Mouse (Mus musculus): Measurements from ENCODE around the gene Map2k2. TPM values are rescaled to one million over a fixed set of nuclear protein-coding genes. Genes with fewer than 3 reads are reported as not detected.
A peak's percentile ranks its signal among the peaks of the same experiment; 100 is the strongest.
"Not testable (repeated sequence)": the region's sequence is repeated elsewhere in the genome, so short reads cannot be mapped to it uniquely, and the experiment has no call there.

Gene Map2k2
- polyA plus RNA-seq, 1 experiment from 2014 or later, result 241 TPM

- 96% methylated on average over 13 of the region's 13 CpGs for WGBS
These were observed 75.2 kb downstream of the Map2k2 start for GRCm38 (mm10) chr10:81180946-81181345.

GRCm38 (mm10) chr10:81181860-81182259, 76.1 kb downstream of the Map2k2 start:
- H3K4me1 ChIP-seq, result peaks cover 51% of the 10 kb centered on the region
- peaks cover 77% of the 10 kb centered on the region for H3K36me3 ChIP-seq
- not testable (repeated sequence) for H3K4me2 ChIP-seq; ATAC-seq (ENCODE audit: low FRiP score); H3K27ac ChIP-seq (replicated peaks); H3K27me3 ChIP-seq (replicated peaks); H3K9me3 ChIP-seq (replicated peaks); H3K4me3 ChIP-seq (replicated peaks); H3K9ac ChIP-seq (replicated peaks)
- WGBS, result 85% methylated on average over 12 of the region's 12 CpGs

More at GRCm38 (mm10) chr10:81180946-81181345, 75.2 kb downstream of the Map2k2 start:
- no peak for ATAC-seq (ENCODE audit: low FRiP score)
- no peak overlapping the region for H3K4me2 ChIP-seq
- no peak overlapping the region for H3K4me3 ChIP-seq (replicated peaks)
- no peaks in the 10 kb centered on the region for H3K9me3 ChIP-seq (replicated peaks)
- no peak overlapping the region for H3K9ac ChIP-seq (replicated peaks)
- peaks cover 71% of the 10 kb centered on the region for H3K36me3 ChIP-seq
- 0 out of 2 replicates have a peak overlapping the region, but pooled peaks have one; percentile 28 for H3K27ac ChIP-seq (replicated peaks)
- peaks cover 54% of the 10 kb centered on the region for H3K4me1 ChIP-seq
- no peaks in the 10 kb centered on the region for H3K27me3 ChIP-seq (replicated peaks)

DNA sequence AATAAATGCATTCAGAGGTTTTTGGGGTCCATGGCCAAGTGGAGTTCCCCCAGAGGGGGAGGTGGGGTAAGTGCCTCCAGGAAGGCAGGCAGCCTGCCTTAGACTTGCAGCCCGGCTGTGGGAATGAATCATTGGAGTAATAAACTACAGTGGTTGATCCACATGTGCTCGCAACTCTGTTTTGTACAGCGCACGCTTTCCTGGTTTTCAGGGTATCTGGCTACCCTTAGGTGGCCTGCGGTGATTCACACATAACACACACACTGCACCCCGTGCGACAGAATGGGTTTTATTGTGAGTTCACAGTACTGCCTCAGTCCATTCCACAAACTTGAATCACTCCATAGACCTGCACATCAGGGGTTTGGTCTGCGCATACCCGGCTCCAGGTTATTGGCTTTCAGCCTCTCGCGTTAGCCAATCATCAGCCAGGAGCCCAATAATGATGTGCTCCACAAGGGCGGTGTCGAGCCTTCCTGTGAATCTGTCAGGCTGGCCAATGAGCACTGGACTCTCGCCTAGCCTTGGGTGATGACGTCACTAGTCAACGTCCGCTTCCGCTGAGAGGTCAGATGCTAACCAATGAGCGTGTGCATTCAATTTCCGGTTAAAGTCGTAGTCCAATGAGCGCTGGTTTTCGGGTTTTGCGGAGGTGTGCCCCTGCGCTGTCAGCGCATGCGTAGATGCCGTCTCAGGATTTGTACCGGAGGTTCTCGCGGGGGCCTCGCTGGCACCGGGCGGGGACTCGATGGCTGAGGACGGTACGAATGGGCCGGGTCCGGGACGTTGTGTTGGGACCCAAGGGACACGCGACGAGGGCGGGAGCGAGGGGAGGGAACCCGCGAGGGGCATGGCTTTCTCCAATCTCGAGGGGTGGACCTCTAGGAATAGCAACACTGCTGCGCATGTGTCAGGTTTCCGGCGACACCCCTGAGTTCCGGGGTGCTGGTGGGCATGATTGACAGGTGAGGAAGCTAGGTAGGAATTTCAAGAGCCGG, 76.9 kb downstream of the Map2k2 start, which contains the start of gene Dapk3:
TSS of gene Dapk3 (plus strand) at position 670 of the 998 bp plus-strand sequence.
- Histone ChIP-seq H3K4me1 (peaks cover 44% of the 10 kb centered on the region), H3K4me3 (replicated peaks) (peak within 1 kb of the TSS; percentile 74), H3K9me3 (replicated peaks) (no peaks in the 10 kb centered on the region), H3K27ac (replicated peaks) (peak within 1 kb of the TSS; percentile 91), H3K27me3 (replicated peaks) (no peaks in the 10 kb centered on the region), H3K36me3 (peaks cover 83% of the 10 kb centered on the region), H3K4me2 (peak within 1 kb of the TSS; percentile 64), H3K9ac (replicated peaks) (peak within 1 kb of the TSS; percentile 63)
- ATAC-seq (ENCODE audit: low FRiP score), result peak; percentile 95
- 4% methylated on average over 53 of the region's 53 CpGs for WGBS

Small RNA genes lying within 50 kb of the gene (microRNA-seq; reads per million reads assigned to microRNA genes)
- gene Mir5615-1, result not detected
- gene Mir5615-2, result not detected

Other genes with a start within 250 kb of the Map2k2 start
- gene Tmprss9, start 234.1 kb upstream of the Map2k2 start, polyA plus RNA-seq (2015; fragmentation: Nextera tagmentation; extraction: Ambion mirVana), result 0.09 and 0.35 TPM in 2 replicates
- 333 and 359 TPM in 2 replicates for gene Timm13, start 204.9 kb upstream of the Map2k2 start, polyA plus RNA-seq (2015; fragmentation: Nextera tagmentation; extraction: Ambion mirVana)
- gene Lmnb2, start 187.7 kb upstream of the Map2k2 start, polyA plus RNA-seq (2015; fragmentation: Nextera tagmentation; extraction: Ambion mirVana), result 39.0 and 39.9 TPM in 2 replicates
- 9.0 and 11.1 TPM in 2 replicates for gene Gadd45b, start 175.8 kb upstream of the Map2k2 start, polyA plus RNA-seq (2015; fragmentation: Nextera tagmentation; extraction: Ambion mirVana)
- 22.8 and 24.9 TPM in 2 replicates for gene Gng7, start 91.0 kb upstream of the Map2k2 start, polyA plus RNA-seq (2015; fragmentation: Nextera tagmentation; extraction: Ambion mirVana)
- 55.3 and 69.4 TPM in 2 replicates for gene Diras1, start 80.3 kb upstream of the Map2k2 start, polyA plus RNA-seq (2015; fragmentation: Nextera tagmentation; extraction: Ambion mirVana)
- 43.9 and 47.7 TPM in 2 replicates for gene Slc39a3, start 68.5 kb upstream of the Map2k2 start, polyA plus RNA-seq (2015; fragmentation: Nextera tagmentation; extraction: Ambion mirVana)
- 290 and 298 TPM in 2 replicates for gene Sgta, start 45.7 kb upstream of the Map2k2 start, polyA plus RNA-seq (2015; fragmentation: Nextera tagmentation; extraction: Ambion mirVana)
- gene Thop1, start 35.9 kb upstream of the Map2k2 start, polyA plus RNA-seq (2015; fragmentation: Nextera tagmentation; extraction: Ambion mirVana), result 44.3 and 52.9 TPM in 2 replicates
- 0.38 and 0.56 TPM in 2 replicates for gene Creb3l3, start 7.0 kb upstream of the Map2k2 start, polyA plus RNA-seq (2015; fragmentation: Nextera tagmentation; extraction: Ambion mirVana)
- gene Zbtb7a, start 29.3 kb downstream of the Map2k2 start, polyA plus RNA-seq (2015; fragmentation: Nextera tagmentation; extraction: Ambion mirVana), result 14.8 and 21.0 TPM in 2 replicates
- gene Pias4, start 62.0 kb downstream of the Map2k2 start, polyA plus RNA-seq (2015; fragmentation: Nextera tagmentation; extraction: Ambion mirVana), result 52.8 and 57.3 TPM in 2 replicates
- gene Eef2, start 70.7 kb downstream of the Map2k2 start, polyA plus RNA-seq (2015; fragmentation: Nextera tagmentation; extraction: Ambion mirVana), result 493 and 549 TPM in 2 replicates
- gene Dapk3, start 77.1 kb downstream of the Map2k2 start, polyA plus RNA-seq (2015; fragmentation: Nextera tagmentation; extraction: Ambion mirVana), result 65.7 and 70.4 TPM in 2 replicates
- not detected in 2 replicates for gene 4930442H23Rik, start 77.9 kb downstream of the Map2k2 start, polyA plus RNA-seq (2015; fragmentation: Nextera tagmentation; extraction: Ambion mirVana)
- 0.17 and 0.26 TPM in 2 replicates for gene Nmrk2, start 96.1 kb downstream of the Map2k2 start, polyA plus RNA-seq (2015; fragmentation: Nextera tagmentation; extraction: Ambion mirVana)
- gene Atcay, start 124.9 kb downstream of the Map2k2 start, polyA plus RNA-seq (2015; fragmentation: Nextera tagmentation; extraction: Ambion mirVana), result 64.8 and 91.1 TPM in 2 replicates
- 27.1 and 31.9 TPM in 2 replicates for gene Zfr2, start 127.2 kb downstream of the Map2k2 start, polyA plus RNA-seq (2015; fragmentation: Nextera tagmentation; extraction: Ambion mirVana)
- gene Matk, start 147.0 kb downstream of the Map2k2 start, polyA plus RNA-seq (2015; fragmentation: Nextera tagmentation; extraction: Ambion mirVana), result 37.1 and 48.3 TPM in 2 replicates
- gene Mrpl54, start 161.0 kb downstream of the Map2k2 start, polyA plus RNA-seq (2015; fragmentation: Nextera tagmentation; extraction: Ambion mirVana), result 155 and 160 TPM in 2 replicates
- gene Apba3, start 161.0 kb downstream of the Map2k2 start, polyA plus RNA-seq (2015; fragmentation: Nextera tagmentation; extraction: Ambion mirVana), result 38.0 and 39.1 TPM in 2 replicates
- gene Tjp3, start 185.7 kb downstream of the Map2k2 start, polyA plus RNA-seq (2015; fragmentation: Nextera tagmentation; extraction: Ambion mirVana), result 4.1 and 7.9 TPM in 2 replicates
- gene Pip5k1c, start 187.0 kb downstream of the Map2k2 start, polyA plus RNA-seq (2015; fragmentation: Nextera tagmentation; extraction: Ambion mirVana), result 116 and 124 TPM in 2 replicates
- gene Cactin, start 215.2 kb downstream of the Map2k2 start, polyA plus RNA-seq (2015; fragmentation: Nextera tagmentation; extraction: Ambion mirVana), result 27.8 and 34.0 TPM in 2 replicates
- 5.5 and 11.4 TPM in 2 replicates for gene Tbxa2r, start 222.8 kb downstream of the Map2k2 start, polyA plus RNA-seq (2015; fragmentation: Nextera tagmentation; extraction: Ambion mirVana)
- not detected in 2 replicates for gene Gipc3, start 237.4 kb downstream of the Map2k2 start, polyA plus RNA-seq (2015; fragmentation: Nextera tagmentation; extraction: Ambion mirVana)
- gene Hmg20b, start 244.6 kb downstream of the Map2k2 start, polyA plus RNA-seq (2015; fragmentation: Nextera tagmentation; extraction: Ambion mirVana), result 31.0 and 48.9 TPM in 2 replicates

Data from neural tube, embryonic 15.5 days (tissue).